Mouse (Mus musculus) embryonic facial prominence, embryonic 11.5 days (tissue): Measurements from ENCODE around the gene Wsb1. TPM values are rescaled to one million over a fixed set of nuclear protein-coding genes. Genes with fewer than 3 reads are reported as not detected.
"Not testable (repeated sequence)": the region's sequence is repeated elsewhere in the genome, so short reads cannot be mapped to it uniquely, and the experiment has no call there.

Experiments
- ATAC-seq: fragments of 200-750 bp; cut with Nextera tagmentation; replicated peaks from 2 replicates; pipeline ENCODE4 v1.8.0; 2017; ENCODE audit warnings: low read depth; ENCODE audit not compliant: insufficient number of reproducible peaks, low FRiP score, low TSS enrichment
- DNase-seq: peaks from one replicate; pipeline ENCODE4 v3.0.0-alpha.2; 2015; ENCODE audit warnings: low spot score
- H3K27ac ChIP-seq: fragments of 300-500 bp; sonication (generic); replicated peaks from 2 replicates; pipeline ENCODE4 v1.5.1; 2014; ENCODE audit warnings: mild to moderate bottlenecking, low read depth, low read length, control low read depth
- H3K27me3 ChIP-seq: fragments of 300-500 bp; sonication (generic); 2 replicates; pipeline ENCODE4 v1.6.1; 2014; ENCODE audit warnings: mild to moderate bottlenecking, low read length, moderate library complexity, mixed read lengths; ENCODE audit not compliant: control insufficient read depth, insufficient read depth
- H3K36me3 ChIP-seq: fragments of 300-500 bp; sonication (generic); replicated peaks from 2 replicates; pipeline ENCODE4 v1.6.1; 2014; ENCODE audit warnings: low read depth, mild to moderate bottlenecking, low read length, moderate library complexity, mixed read lengths; ENCODE audit not compliant: control insufficient read depth, insufficient read depth
- H3K4me1 ChIP-seq: fragments of 300-500 bp; sonication (generic); 2 replicates; pipeline ENCODE4 v1.6.1; 2014; ENCODE audit warnings: low read length, mixed read lengths; ENCODE audit not compliant: control insufficient read depth, insufficient read depth
- H3K4me2 ChIP-seq: fragments of 300-500 bp; sonication (generic); 2 replicates; pipeline ENCODE4 v1.6.1; 2014; ENCODE audit warnings: low read depth, mild to moderate bottlenecking, control low read depth, low read length, moderate library complexity
- H3K4me3 ChIP-seq: fragments of 300-500 bp; sonication (generic); 2 replicates; pipeline ENCODE4 v1.5.1; 2014; ENCODE audit warnings: low read depth, low read length, control low read depth
- H3K9ac ChIP-seq: fragments of 300-500 bp; sonication (generic); replicated peaks from 2 replicates; pipeline ENCODE4 v1.6.1; 2014; ENCODE audit warnings: mild to moderate bottlenecking, control low read depth, low read length
- H3K9me3 ChIP-seq: fragments of 300-500 bp; sonication (generic); replicated peaks from 2 replicates; pipeline ENCODE4 v1.6.1; 2016; ENCODE audit warnings: mild to moderate bottlenecking, low read length, inconsistent platforms, mixed read lengths; ENCODE audit not compliant: control insufficient read depth
- WGBS: fragments of 180-500 bp; shearing (Covaris S2); extraction: QIAGEN DNeasy Blood & Tissue Kit; methylation state at CpG from one replicate; pipeline ENCODE4 v1.1.7; 2014; 5-methylcytosine and 5-hydroxymethylcytosine counted together
- polyA plus RNA-seq: library from polyadenylated mRNA; unstranded; fragments of >200 nt; fragmentation: Nextera tagmentation; extraction: Ambion mirVana; gene quantifications from 2 replicates; pipeline ENCODE4 v1.2.1, GENCODE M21; 2014

The Wsb1 gene
- polyA plus RNA-seq, 1 experiment from 2014 or later = 480 TPM

- Histone ChIP-seq H3K27ac (no peak overlapping the region), H3K9me3 (no peaks in the 10 kb centered on the region), H3K27me3 (no peaks in the 10 kb centered on the region), H3K4me3 (no peak overlapping the region), H3K36me3 (no peaks in the 10 kb centered on the region), H3K9ac (no peak overlapping the region), H3K4me2 (no peak overlapping the region), H3K4me1 (no peaks in the 10 kb centered on the region)
- ATAC-seq (no peak), DNase-seq (no peak)
- WGBS = 68% methylated on average over 5 of the region's 5 CpGs
Observed at GRCm38 (mm10) chr11:79281396-79281795, 26.9 kb upstream of the Wsb1 start.

GRCm38 (mm10) chr11:79279732-79280405 lies 25.4 kb upstream of the Wsb1 start:
- Histone ChIP-seq H3K9me3 (no peaks in the 10 kb centered on the region), H3K4me3 (no peak overlapping the region), H3K9ac (no peak overlapping the region), H3K4me2 (no peak overlapping the region), H3K4me1 (no peaks in the 10 kb centered on the region), H3K36me3 (no peaks in the 10 kb centered on the region), H3K27me3 (no peaks in the 10 kb centered on the region), H3K27ac (0 out of 2 replicates have a peak overlapping the region, but pooled peaks have one; percentile 36)
- DNase-seq = peak; percentile 69
- 31% methylated on average over 2 of the region's 2 CpGs for WGBS
- no peak; the same call in 1 of the 2 replicates for ATAC-seq

- no peaks in the 10 kb centered on the region for H3K27me3 ChIP-seq
- no peak overlapping the region for H3K4me2 ChIP-seq
- no peak for DNase-seq
- H3K9me3 ChIP-seq = no peaks in the 10 kb centered on the region
- WGBS = 84% methylated on average over 4 of the region's 4 CpGs
- no peak overlapping the region for H3K9ac ChIP-seq
- H3K4me1 ChIP-seq = no peaks in the 10 kb centered on the region
- no peak for ATAC-seq
- H3K4me3 ChIP-seq = no peak overlapping the region
- no peaks in the 10 kb centered on the region for H3K36me3 ChIP-seq
- no peak overlapping the region for H3K27ac ChIP-seq
Observed at GRCm38 (mm10) chr11:79273757-79274156, 19.3 kb upstream of the Wsb1 start.

GRCm38 (mm10) chr11:79273039-79273438 lies 18.6 kb upstream of the Wsb1 start:
- WGBS = 74% methylated on average over 4 of the region's 4 CpGs

GRCm38 (mm10) chr11:79267171-79267570 lies 12.7 kb upstream of the Wsb1 start:
- Histone ChIP-seq H3K4me3 (no peak overlapping the region), H3K27ac (no peak overlapping the region), H3K27me3 (no peaks in the 10 kb centered on the region), H3K9ac (no peak overlapping the region; the same call in 1 of the 2 replicates), H3K4me1 (peaks cover 3% of the 10 kb centered on the region; the same call in 1 of the 2 replicates), H3K36me3 (no peaks in the 10 kb centered on the region), H3K4me2 (no peak overlapping the region), H3K9me3 (no peaks in the 10 kb centered on the region)
- no peak for DNase-seq
- ATAC-seq = no peak
- 6% methylated on average over 1 of the region's 1 CpGs for WGBS

More at GRCm38 (mm10) chr11:79273039-79273438, 18.6 kb upstream of the Wsb1 start:
- H3K27me3 ChIP-seq = no peaks in the 10 kb centered on the region
- no peak overlapping the region for H3K4me3 ChIP-seq
- H3K36me3 ChIP-seq = no peaks in the 10 kb centered on the region
- no peak for DNase-seq
- no peak overlapping the region for H3K27ac ChIP-seq
- H3K9ac ChIP-seq = no peak overlapping the region
- no peaks in the 10 kb centered on the region for H3K9me3 ChIP-seq
- H3K4me2 ChIP-seq = no peak overlapping the region
- ATAC-seq = no peak
- no peaks in the 10 kb centered on the region for H3K4me1 ChIP-seq

- no peak overlapping the region for H3K4me3 ChIP-seq
- peaks cover 3% of the 10 kb centered on the region; the same call in 1 of the 2 replicates for H3K4me1 ChIP-seq
- no peak overlapping the region for H3K4me2 ChIP-seq
- ATAC-seq = no peak
- H3K27me3 ChIP-seq = no peaks in the 10 kb centered on the region
- WGBS = 58% methylated on average over 3 of the region's 3 CpGs
- H3K9me3 ChIP-seq = no peaks in the 10 kb centered on the region; the same call in 1 of the 2 replicates
- H3K36me3 ChIP-seq = no peaks in the 10 kb centered on the region
- H3K27ac ChIP-seq = no peak overlapping the region
- no peak overlapping the region for H3K9ac ChIP-seq
- DNase-seq = no peak
Observed at GRCm38 (mm10) chr11:79264376-79264775, 9.9 kb upstream of the Wsb1 start.

- H3K9me3 ChIP-seq, H3K4me3 ChIP-seq, H3K27me3 ChIP-seq, ATAC-seq, H3K9ac ChIP-seq, H3K4me2 ChIP-seq, DNase-seq, H3K27ac ChIP-seq, H3K36me3 ChIP-seq, H3K4me1 ChIP-seq: not testable (repeated sequence)
- 88% methylated on average over 4 of the region's 4 CpGs for WGBS
Observed at GRCm38 (mm10) chr11:79260126-79260525, 5.7 kb upstream of the Wsb1 start.

GRCm38 (mm10) chr11:79258738-79259137 lies 4.3 kb upstream of the Wsb1 start:
- WGBS = 63% methylated on average over 6 of the region's 6 CpGs
- DNase-seq = no peak
- Histone ChIP-seq H3K4me3 (no peak overlapping the region), H3K27me3 (no peaks in the 10 kb centered on the region), H3K9me3 (no peaks in the 10 kb centered on the region; the same call in 1 of the 2 replicates), H3K27ac (no peak overlapping the region), H3K4me2 (no peak overlapping the region), H3K9ac (no peak overlapping the region), H3K4me1 (no peaks in the 10 kb centered on the region), H3K36me3 (no peaks in the 10 kb centered on the region)
- ATAC-seq = no peak
